Mouse (Mus musculus) adrenal gland, adult (tissue): Measurements from ENCODE around the gene Ezh1.

Source experiments
- DNase-seq, 2 experiments: peaks; one replicate each; pipeline ENCODE4 v3.0.0; 2022 to 2023; ENCODE audit warnings: low spot score in 1 of 2; ENCODE audit not compliant: inconsistent age in 2 of 2

The Ezh1 gene

DNA sequence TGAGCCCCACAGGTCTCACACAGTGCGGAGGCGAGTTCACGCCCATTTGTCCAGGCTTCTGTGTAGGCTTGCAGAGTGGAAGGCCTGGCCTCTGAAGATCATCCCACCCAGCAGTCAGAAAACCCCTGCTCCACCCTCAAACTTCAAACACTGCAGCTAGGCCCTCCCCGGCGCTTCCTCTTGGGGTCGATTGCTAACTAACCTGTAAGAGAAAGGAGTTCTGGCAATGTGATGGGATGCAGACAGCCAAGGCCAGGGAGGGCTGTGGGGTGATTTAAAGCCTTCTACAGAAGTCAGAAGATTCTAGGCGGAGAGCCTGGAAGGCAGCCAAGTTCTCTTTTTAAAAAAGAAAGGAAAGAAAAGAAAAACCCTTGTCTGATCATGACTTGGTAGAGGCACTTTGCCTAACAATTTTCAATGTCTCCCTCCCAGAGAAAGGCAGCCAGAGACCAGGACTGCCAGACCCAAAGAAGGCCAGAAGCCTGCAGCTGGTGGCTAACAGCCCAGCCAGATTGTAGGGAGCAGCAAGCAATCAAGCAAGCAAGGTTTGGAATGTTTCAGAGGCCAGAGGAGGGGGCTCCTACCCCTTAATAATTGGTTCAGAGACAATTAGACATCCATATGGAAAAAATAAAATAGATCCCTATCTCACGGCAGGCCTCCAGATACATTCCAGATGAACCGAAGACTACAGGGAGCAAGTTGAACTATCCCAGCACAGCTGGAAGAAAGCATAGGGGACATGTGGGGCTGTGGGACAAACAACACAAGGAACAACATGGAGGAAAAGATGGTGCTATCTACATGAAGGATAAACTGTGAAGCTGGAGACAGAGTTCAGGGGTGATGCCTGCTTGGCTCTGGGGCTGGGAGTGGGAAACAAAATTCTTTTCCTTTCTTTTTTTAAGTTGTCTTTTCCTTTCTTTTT, 76.8 kb downstream of the Ezh1 start:
- peak; percentile 64 to 88 for DNase-seq

DNA sequence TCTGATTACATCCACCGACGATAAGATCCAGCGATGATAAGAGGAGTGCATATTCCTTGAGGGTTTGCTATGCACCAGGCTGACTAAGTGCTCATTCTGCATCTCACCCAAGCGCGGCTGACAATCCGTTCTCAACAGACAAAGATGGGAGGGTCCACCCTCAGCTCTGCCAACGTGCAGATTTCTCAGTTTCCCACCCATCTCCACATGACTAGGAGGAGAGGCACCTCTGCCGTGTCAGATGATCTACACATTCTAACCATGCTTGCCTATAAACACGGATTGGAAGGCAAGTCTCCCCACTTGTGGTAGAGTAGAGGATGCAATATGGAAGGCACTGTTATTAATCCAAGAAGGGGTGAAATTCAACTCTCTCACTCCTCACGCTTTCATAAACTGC, 77.5 kb downstream of the Ezh1 start:
- no peak for DNase-seq

DNA sequence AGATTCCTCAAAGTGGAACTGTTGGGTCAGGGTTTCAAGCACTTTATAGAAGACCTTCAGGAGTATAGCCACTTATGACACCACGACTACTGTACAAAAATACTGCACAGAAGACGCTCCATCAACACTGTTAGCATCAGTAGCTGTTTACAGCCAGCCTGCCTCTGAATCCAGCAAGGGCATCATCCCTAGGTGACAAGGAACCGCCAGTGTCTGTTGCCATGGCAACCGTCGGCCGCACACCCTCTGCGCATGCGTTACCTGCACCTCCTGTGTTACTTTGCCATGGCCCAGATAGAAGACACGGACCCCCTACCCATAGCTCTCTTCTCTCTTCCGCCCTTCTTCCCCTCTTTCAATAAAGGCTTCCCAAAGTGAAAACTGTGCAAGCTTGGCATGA, 79.9 kb downstream of the Ezh1 start:
- no peak for DNase-seq

DNA sequence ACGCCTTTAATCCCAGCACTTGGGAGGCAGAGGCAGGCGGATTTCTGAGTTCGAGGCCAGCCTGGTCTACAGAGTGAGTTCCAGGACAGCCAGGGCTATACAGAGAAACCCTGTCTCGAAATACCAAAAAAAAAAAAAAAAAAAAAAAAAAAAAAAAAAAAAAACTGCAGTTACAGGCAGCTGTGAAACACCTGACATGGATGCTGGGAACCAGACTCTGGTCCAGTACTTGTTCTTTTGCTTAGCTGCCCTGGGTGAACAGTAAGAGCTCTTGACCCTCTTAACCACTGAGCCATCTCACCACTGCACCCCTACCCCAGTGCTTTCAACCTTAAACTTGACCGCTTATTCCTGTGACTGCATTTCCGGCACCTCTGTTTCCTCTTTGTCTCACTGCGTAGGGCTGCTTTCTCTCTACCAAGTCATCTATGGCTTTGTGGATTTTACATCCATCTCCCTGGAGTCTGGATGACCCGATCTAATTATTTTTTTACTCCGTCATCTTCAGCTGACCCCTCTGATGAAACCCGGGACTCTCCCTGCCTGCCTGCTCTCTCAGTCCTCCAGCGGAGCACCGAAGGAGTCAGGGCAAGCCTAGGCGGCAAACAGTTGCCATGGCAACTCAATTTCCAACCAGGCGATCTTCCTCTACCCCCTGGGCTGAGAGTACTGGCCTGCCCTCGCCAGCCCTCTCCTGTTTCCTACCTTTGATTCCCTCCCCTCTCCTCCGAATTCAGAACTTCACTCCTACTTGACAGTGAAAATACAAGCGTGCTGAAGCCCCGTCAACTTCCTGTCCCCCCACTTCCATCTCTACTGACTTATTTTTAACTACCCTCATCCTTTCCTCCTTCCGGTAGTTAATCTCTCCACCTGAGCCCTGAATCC, 82.7 kb downstream of the Ezh1 start:
- DNase-seq = peak in 1 of 2 experiments; percentile 81

GRCm38 (mm10) chr11:101142215-101142967, 83.9 kb downstream of the Ezh1 start:
- no peak for DNase-seq
